Mouse (Mus musculus) thymus, adult 2 months (tissue): Measurements from ENCODE around the gene Tufm. TPM values are rescaled to one million over a fixed set of nuclear protein-coding genes. Genes with fewer than 3 reads are reported as not detected.

Experiments
- DNase-seq: peaks from one replicate; pipeline ENCODE4 v3.0.0; 2021
- H3K27ac ChIP-seq: fragments of 200-500 bp; 2 replicates; pipeline ENCODE4 v1.5.1; 2012; ENCODE audit warnings: low read length, control low read depth; ENCODE audit not compliant: control insufficient read depth, insufficient read depth
- H3K27me3 ChIP-seq: fragments of 200-500 bp; 2 replicates; pipeline ENCODE4 v1.6.1; 2012; ENCODE audit warnings: mild to moderate bottlenecking, low read length, moderate library complexity, mixed read lengths; ENCODE audit not compliant: control insufficient read depth, insufficient read depth
- H3K36me3 ChIP-seq: fragments of 200-500 bp; 2 replicates; pipeline ENCODE4 v1.6.1; 2012; ENCODE audit warnings: mild to moderate bottlenecking, low read length, moderate library complexity; ENCODE audit not compliant: control insufficient read depth, insufficient read depth
- H3K4me1 ChIP-seq: fragments of 200-500 bp; replicated peaks from 2 replicates; pipeline ENCODE4 v1.6.1; 2012; ENCODE audit warnings: low read length; ENCODE audit not compliant: control insufficient read depth, insufficient read depth
- H3K4me3 ChIP-seq: fragments of 200-500 bp; 2 replicates; pipeline ENCODE4 v1.5.1; 2012; ENCODE audit warnings: mild to moderate bottlenecking, low read length, control low read depth, moderate library complexity; ENCODE audit not compliant: control insufficient read depth, insufficient read depth
- CTCF ChIP-seq: fragments of 200-500 bp; IDR thresholded peaks from 2 replicates; pipeline ENCODE4 v1.5.1; 2012; ENCODE audit warnings: mild to moderate bottlenecking, control low read depth, low read length, moderate library complexity, borderline replicate concordance; ENCODE audit not compliant: control insufficient read depth, poor library complexity, insufficient read depth; ENCODE audit errors: extremely low read depth
- POLR2A ChIP-seq: fragments of 200-500 bp; IDR thresholded peaks from 2 replicates; pipeline ENCODE4 v1.6.1; 2012; ENCODE audit warnings: mild to moderate bottlenecking, low read length, control low read depth, moderate library complexity; ENCODE audit not compliant: control insufficient read depth, poor library complexity, insufficient read depth; ENCODE audit errors: extremely low read depth
- WGBS: fragments of 180-500 bp; shearing (Covaris S2); methylation state at CpG from one replicate; pipeline ENCODE4 v1.1.7; 2018; 5-methylcytosine and 5-hydroxymethylcytosine counted together
- polyA plus RNA-seq: library from polyadenylated mRNA; depleted of rRNA; stranded (reverse); fragments of >200 nt; gene quantifications from 2 replicates; pipeline ENCODE4 v1.2.3, GENCODE M21; 2012

The Tufm gene
- polyA plus RNA-seq, 1 experiment: 127 TPM

DNA sequence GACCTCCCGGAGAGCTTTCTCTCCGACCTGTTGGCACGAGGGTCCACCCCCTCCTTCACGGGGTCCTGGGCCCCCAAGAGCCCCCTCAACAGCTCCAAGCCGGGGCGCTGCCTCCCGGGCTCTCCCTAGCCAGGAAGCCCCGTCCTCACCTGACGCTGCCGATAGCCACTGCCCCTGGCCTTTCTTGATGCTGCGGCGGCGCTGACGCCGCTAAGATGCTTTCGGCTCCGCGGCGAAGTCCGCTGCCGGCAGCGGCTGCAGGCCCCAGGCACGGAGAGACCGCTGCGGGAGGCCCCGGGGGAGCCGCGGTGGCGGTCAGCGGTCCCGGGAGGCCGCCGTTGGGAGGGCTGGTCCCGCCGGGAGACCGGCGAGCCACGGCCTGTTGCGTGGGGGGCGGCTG, 15.6 kb downstream of the Tufm start:
- Histone ChIP-seq H3K4me3 (peak overlapping the region; percentile 87), H3K27ac (peak overlapping the region; percentile 88), H3K36me3 (peaks cover 34% of the 10 kb centered on the region), H3K4me1 (peaks cover 2% of the 10 kb centered on the region; the same call in 1 of the 2 replicates), H3K27me3 (no peaks in the 10 kb centered on the region)
- no peak for TF ChIP-seq CTCF
- TF ChIP-seq POLR2A: no peak
- under 1% methylated on average over 39 of the region's 40 CpGs for WGBS
- no peak for DNase-seq

DNA sequence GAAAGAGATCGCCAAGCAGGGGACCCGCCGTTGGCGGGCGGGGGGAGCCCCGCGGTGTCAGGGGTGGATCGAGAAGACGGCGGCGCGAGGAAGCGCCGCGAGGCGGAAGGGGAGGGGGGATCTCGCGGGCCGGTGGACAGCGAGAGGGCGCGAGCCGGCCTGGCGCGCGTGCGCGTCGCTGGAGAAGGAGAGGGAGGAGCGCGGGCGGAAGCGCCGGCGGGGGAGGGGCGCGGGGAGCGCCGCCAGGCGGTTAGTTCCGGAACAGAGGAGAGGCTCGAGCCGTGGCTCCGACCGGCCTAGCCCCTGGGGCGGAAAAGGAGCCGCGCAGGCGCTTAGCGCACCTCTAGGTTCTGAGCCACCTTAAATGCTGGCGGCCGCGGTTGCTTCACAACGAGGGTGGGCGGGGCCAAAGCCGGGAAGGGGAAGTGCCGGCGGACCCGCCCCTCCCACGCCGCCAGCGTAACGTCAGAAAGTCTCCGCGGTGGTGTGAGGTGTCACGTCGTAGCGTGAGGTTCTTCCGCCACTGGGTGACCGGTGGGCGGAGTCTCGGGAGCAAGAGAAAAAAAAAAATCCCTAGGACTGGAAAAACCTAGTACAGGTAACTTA, 16.2 kb downstream of the Tufm start, which contains the start of gene Atxn2l:
Gene Atxn2l, minus strand, starts transcription at position 165 of the 606 bp plus-strand sequence.
- peak; percentile 81 for TF ChIP-seq CTCF
- peak; percentile 78 for TF ChIP-seq POLR2A
- under 1% methylated on average over 69 of the region's 72 CpGs for WGBS
- Histone ChIP-seq H3K4me3 (peak within 1 kb of the TSS; percentile 87), H3K36me3 (peaks cover 28% of the 10 kb centered on the region), H3K4me1 (peaks cover 2% of the 10 kb centered on the region; the same call in 1 of the 2 replicates), H3K27ac (peak within 1 kb of the TSS; percentile 88), H3K27me3 (no peaks in the 10 kb centered on the region)
- peak; percentile 97 for DNase-seq

DNA sequence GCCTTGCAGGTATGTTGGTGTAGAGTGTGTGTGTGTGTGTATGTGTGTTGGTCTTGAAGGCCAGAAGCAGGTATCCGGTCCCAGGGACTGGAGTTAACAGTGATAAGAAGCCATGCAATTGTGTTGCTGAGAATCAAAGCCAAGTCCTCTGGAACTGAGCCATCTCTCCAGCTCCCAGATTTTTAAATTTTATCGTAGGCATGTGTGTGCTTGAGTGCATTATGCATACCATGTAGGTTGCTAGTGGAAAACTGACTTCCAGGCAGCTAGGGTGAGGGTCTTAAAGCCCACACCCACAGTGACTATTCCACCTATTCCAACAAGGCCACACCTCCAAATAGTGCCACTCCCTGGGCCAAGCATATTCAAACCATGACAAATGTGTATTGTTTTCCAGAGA, 17.8 kb downstream of the Tufm start:
- no peak for TF ChIP-seq POLR2A
- no peak for TF ChIP-seq CTCF
- 95% methylated on average over 2 of the region's 2 CpGs for WGBS
- no peak for DNase-seq

DNA sequence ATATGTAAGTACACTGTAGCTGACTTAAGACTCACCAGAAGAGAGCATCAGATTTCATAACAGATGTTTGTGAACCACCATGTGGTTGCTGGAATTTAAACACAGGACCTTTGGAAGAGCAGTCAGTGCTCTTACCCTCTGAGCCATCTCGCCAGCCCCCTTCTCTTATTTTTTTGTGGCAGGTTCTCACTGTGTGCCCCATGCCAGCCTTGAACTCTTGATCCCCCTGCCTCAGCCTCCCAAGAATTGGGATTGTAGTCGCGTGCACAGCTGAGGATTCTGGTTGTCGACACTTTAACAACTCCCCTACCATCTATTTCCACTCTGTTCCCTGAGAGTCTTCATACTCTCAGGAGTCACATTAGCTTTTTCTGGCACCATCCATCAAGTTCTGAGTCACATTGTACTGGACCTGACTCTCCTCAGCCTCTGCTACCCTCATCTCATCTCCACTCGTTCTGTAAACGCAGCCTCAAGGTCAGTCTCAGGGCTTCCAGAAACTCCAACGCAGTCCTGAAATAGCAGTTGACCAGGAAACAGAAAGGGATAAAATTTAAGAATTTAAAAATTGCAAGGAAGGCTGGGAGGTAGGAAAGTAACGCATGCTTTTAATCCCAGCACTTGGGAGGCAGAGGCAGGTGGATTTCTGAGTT, 20.1 kb downstream of the Tufm start:
- TF ChIP-seq CTCF (no peak), POLR2A (no peak)
- Histone ChIP-seq H3K36me3 (no peaks in the 10 kb centered on the region), H3K4me1 (no peaks in the 10 kb centered on the region), H3K27ac (no peak overlapping the region), H3K4me3 (no peak overlapping the region), H3K27me3 (no peaks in the 10 kb centered on the region)
- no peak for DNase-seq
- 93% methylated on average over 8 of the region's 8 CpGs for WGBS

More for the DNA sequence above, 17.8 kb downstream of the Tufm start:
- Histone ChIP-seq H3K4me3 (no peak overlapping the region), H3K36me3 (peaks cover 12% of the 10 kb centered on the region), H3K27ac (no peak overlapping the region), H3K27me3 (no peaks in the 10 kb centered on the region), H3K4me1 (peaks cover 2% of the 10 kb centered on the region; the same call in 1 of the 2 replicates)

DNA sequence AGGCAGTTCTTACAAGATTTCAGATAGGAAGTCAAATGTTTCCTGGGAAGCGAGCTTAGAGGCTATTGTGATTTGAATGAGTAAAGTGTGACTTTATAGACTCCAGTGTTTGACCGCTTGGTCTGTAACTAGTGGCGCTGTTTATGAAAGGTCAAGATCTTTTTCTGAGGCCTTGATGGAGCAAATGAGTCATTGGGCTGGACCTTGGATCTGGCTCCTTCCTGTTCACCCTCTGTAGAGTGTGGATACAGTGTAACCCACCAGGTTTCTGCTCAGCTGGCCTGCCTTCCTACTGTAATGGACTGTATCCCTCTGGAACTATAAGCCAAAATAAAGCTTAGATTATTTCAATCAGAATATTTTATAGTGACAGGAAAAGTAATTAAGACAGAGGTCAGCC, 24.1 kb downstream of the Tufm start:
- no peaks in the 10 kb centered on the region for H3K27me3 ChIP-seq
- 85% methylated on average over 3 of the region's 3 CpGs for WGBS
- no peaks in the 10 kb centered on the region for H3K36me3 ChIP-seq
- H3K27ac ChIP-seq: no peak overlapping the region
- no peak for TF ChIP-seq CTCF
- no peak for TF ChIP-seq POLR2A
- H3K4me1 ChIP-seq: no peaks in the 10 kb centered on the region
- no peak overlapping the region for H3K4me3 ChIP-seq
- DNase-seq: no peak

DNA sequence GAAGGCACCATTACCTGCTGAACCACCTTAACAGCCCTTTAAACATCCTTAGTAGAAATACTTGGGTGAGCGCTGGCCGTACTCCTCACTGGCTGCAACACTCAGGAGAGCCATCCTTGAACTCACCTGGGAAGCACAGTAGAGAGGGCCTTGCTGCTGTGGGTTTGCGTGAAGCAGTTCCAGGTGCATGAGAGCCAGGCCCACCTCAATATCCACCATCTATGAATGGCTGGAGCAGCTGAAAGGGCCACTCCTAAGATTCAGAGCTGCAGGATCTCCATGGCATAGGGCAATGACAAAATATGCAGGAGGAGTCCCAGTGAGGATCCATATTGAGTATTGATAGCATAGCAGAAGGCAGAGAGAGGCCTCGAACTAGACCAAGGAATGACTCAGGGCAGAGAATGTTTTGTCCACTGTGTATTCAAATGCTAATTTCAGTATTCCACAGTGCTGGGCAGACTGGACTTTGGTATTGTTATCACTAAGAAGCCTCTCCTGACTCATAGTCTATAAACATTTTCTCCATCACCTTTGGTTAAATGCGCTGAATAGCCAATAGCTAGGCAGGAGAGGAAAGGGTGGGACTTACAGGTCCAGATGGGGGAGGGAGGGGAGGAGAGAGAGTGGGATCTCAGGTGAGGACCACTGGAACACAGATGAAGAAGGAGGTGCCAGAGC, 31.2 kb downstream of the Tufm start:
- no peak overlapping the region for H3K4me3 ChIP-seq
- no peak for DNase-seq
- H3K27me3 ChIP-seq: no peaks in the 10 kb centered on the region
- no peaks in the 10 kb centered on the region for H3K4me1 ChIP-seq
- no peak for TF ChIP-seq POLR2A
- no peak for TF ChIP-seq CTCF
- H3K36me3 ChIP-seq: no peaks in the 10 kb centered on the region
- WGBS: 98% methylated on average over 5 of the region's 5 CpGs
- no peak overlapping the region for H3K27ac ChIP-seq
